Mouse (Mus musculus): ENCODE measurements at regions not wholly inside any gene's neighbourhood (a gene's known extent, or its start where the extent isn't known, plus 50 kb on each side); places are given as distances from the start of the nearest gene placed in this dataset.

DNA sequence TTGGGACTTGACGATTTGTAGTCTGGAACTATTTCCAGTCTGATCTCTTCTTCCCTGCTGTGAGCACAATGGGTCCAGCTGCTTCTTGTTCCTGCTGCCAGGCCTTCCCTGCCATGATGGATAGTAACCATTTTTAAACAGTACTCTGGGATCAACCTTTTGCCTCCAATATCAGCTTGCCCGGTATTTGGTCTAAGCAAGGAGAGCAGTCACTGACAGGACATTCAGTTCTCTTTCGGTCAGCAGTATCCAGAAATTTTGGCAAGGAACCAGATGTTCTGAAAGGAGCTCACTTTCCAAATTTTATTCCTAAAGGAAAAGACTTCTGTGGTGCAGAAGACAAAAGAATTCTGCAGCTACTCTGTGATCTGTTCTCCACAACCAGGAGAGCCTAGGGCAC, 162.6 kb upstream of the Mki67 start:
- Histone ChIP-seq H3K9ac (ENCODE audit: low read depth, low read length) (no peak overlapping the region), H3K4me3 (ENCODE audit: insufficient read depth, low read depth, low read length) (no peak overlapping the region), H3K36me3 (ENCODE audit: control insufficient read depth, insufficient read depth, low read length) (no peaks in the 10 kb centered on the region), H3K4me1 (ENCODE audit: control insufficient read depth, insufficient read depth, low read length) (no peaks in the 10 kb centered on the region), H3K27me3 (ENCODE audit: control insufficient read depth, insufficient read depth, low read length) (no peaks in the 10 kb centered on the region), H3K27ac (replicated peaks; ENCODE audit: insufficient read depth, low read depth, low read length) (no peak overlapping the region), H3K79me2 (ENCODE audit: control insufficient read depth, insufficient read depth, low read length) (no peaks in the 10 kb centered on the region)
- DNase-seq (ENCODE audit: extremely low read depth, low read depth, low spot score) = no peak
- TF ChIP-seq CTCF (IDR thresholded peaks at IDR 0.05; ENCODE audit: low read depth, low read length) (no peak), POLR2A (IDR thresholded peaks at IDR 0.05; ENCODE audit: extremely low read depth, insufficient read depth, low read length) (no peak)
- WGBS = 74% methylated on average over 3 of the region's 3 CpGs

- H3K36me3 ChIP-seq (ENCODE audit: control insufficient read depth, insufficient read depth, low read length) = no peaks in the 10 kb centered on the region
- H3K4me1 ChIP-seq (ENCODE audit: control insufficient read depth, insufficient read depth, low read length) = no peaks in the 10 kb centered on the region
- H3K4me3 ChIP-seq (ENCODE audit: insufficient read depth, low read depth, low read length) = no peak overlapping the region
- H3K9ac ChIP-seq (ENCODE audit: low read depth, low read length) = no peak overlapping the region
- DNase-seq (ENCODE audit: extremely low read depth, low read depth, low spot score) = no peak
- TF ChIP-seq CTCF (IDR thresholded peaks at IDR 0.05; ENCODE audit: low read depth, low read length) (no peak), POLR2A (IDR thresholded peaks at IDR 0.05; ENCODE audit: extremely low read depth, insufficient read depth, low read length) (no peak)
- H3K27ac ChIP-seq (replicated peaks; ENCODE audit: insufficient read depth, low read depth, low read length) = no peak overlapping the region
- no peaks in the 10 kb centered on the region for H3K27me3 ChIP-seq (ENCODE audit: control insufficient read depth, insufficient read depth, low read length)
- 90% methylated on average over 9 of the region's 9 CpGs for WGBS
- H3K79me2 ChIP-seq (ENCODE audit: control insufficient read depth, insufficient read depth, low read length) = no peaks in the 10 kb centered on the region
These were observed 164.3 kb upstream of the Mki67 start for GRCm38 (mm10) chr7:135880446-135880845.

GRCm38 (mm10) chr7:135882306-135882705, 166.1 kb upstream of the Mki67 start:
- Histone ChIP-seq H3K79me2 (ENCODE audit: control insufficient read depth, insufficient read depth, low read length) (no peaks in the 10 kb centered on the region), H3K27me3 (ENCODE audit: control insufficient read depth, insufficient read depth, low read length) (no peaks in the 10 kb centered on the region), H3K36me3 (ENCODE audit: control insufficient read depth, insufficient read depth, low read length) (no peaks in the 10 kb centered on the region), H3K4me1 (ENCODE audit: control insufficient read depth, insufficient read depth, low read length) (no peaks in the 10 kb centered on the region), H3K27ac (replicated peaks; ENCODE audit: insufficient read depth, low read depth, low read length) (no peak overlapping the region), H3K4me3 (ENCODE audit: insufficient read depth, low read depth, low read length) (no peak overlapping the region), H3K9ac (ENCODE audit: low read depth, low read length) (no peak overlapping the region)
- DNase-seq (ENCODE audit: extremely low read depth, low read depth, low spot score) = no peak
- no peak for TF ChIP-seq CTCF (IDR thresholded peaks at IDR 0.05; ENCODE audit: low read depth, low read length)
- WGBS = 89% methylated on average over 4 of the region's 4 CpGs

- no peaks in the 10 kb centered on the region for H3K4me1 ChIP-seq (ENCODE audit: control insufficient read depth, insufficient read depth, low read length)
- no peak for TF ChIP-seq CTCF (IDR thresholded peaks at IDR 0.05; ENCODE audit: low read depth, low read length)
- no peak for TF ChIP-seq POLR2A (IDR thresholded peaks at IDR 0.05; ENCODE audit: extremely low read depth, insufficient read depth, low read length)
- no peak overlapping the region for H3K27ac ChIP-seq (replicated peaks; ENCODE audit: insufficient read depth, low read depth, low read length)
- no peaks in the 10 kb centered on the region for H3K27me3 ChIP-seq (ENCODE audit: control insufficient read depth, insufficient read depth, low read length)
- 51% methylated on average over 3 of the region's 3 CpGs for WGBS
- no peak overlapping the region for H3K9ac ChIP-seq (ENCODE audit: low read depth, low read length)
- no peaks in the 10 kb centered on the region for H3K79me2 ChIP-seq (ENCODE audit: control insufficient read depth, insufficient read depth, low read length)
- no peak overlapping the region for H3K4me3 ChIP-seq (ENCODE audit: insufficient read depth, low read depth, low read length)
- H3K36me3 ChIP-seq (ENCODE audit: control insufficient read depth, insufficient read depth, low read length) = no peaks in the 10 kb centered on the region
- DNase-seq (ENCODE audit: extremely low read depth, low read depth, low spot score) = no peak
These were observed 172.4 kb upstream of the Mki67 start for GRCm38 (mm10) chr7:135888598-135888997.

GRCm38 (mm10) chr7:135889016-135889726, 173.0 kb upstream of the Mki67 start:
- 32% methylated on average over 17 of the region's 17 CpGs for WGBS
- Histone ChIP-seq H3K9ac (ENCODE audit: low read depth, low read length) (no peak overlapping the region), H3K4me3 (ENCODE audit: insufficient read depth, low read depth, low read length) (no peak overlapping the region), H3K4me1 (ENCODE audit: control insufficient read depth, insufficient read depth, low read length) (no peaks in the 10 kb centered on the region), H3K79me2 (ENCODE audit: control insufficient read depth, insufficient read depth, low read length) (no peaks in the 10 kb centered on the region), H3K36me3 (ENCODE audit: control insufficient read depth, insufficient read depth, low read length) (no peaks in the 10 kb centered on the region), H3K27me3 (ENCODE audit: control insufficient read depth, insufficient read depth, low read length) (no peaks in the 10 kb centered on the region), H3K27ac (replicated peaks; ENCODE audit: insufficient read depth, low read depth, low read length) (no peak overlapping the region)
- TF ChIP-seq POLR2A (IDR thresholded peaks at IDR 0.05; ENCODE audit: extremely low read depth, insufficient read depth, low read length) (no peak), CTCF (IDR thresholded peaks at IDR 0.05; ENCODE audit: low read depth, low read length) (peak; percentile 53)
- peak; percentile 4 for DNase-seq (ENCODE audit: extremely low read depth, low read depth, low spot score)

- no peak for DNase-seq (ENCODE audit: extremely low read depth, low read depth, low spot score)
- Histone ChIP-seq H3K27me3 (ENCODE audit: control insufficient read depth, insufficient read depth, low read length) (no peaks in the 10 kb centered on the region), H3K36me3 (ENCODE audit: control insufficient read depth, insufficient read depth, low read length) (no peaks in the 10 kb centered on the region), H3K79me2 (ENCODE audit: control insufficient read depth, insufficient read depth, low read length) (no peaks in the 10 kb centered on the region), H3K27ac (replicated peaks; ENCODE audit: insufficient read depth, low read depth, low read length) (no peak overlapping the region), H3K4me3 (ENCODE audit: insufficient read depth, low read depth, low read length) (no peak overlapping the region), H3K4me1 (ENCODE audit: control insufficient read depth, insufficient read depth, low read length) (no peaks in the 10 kb centered on the region), H3K9ac (ENCODE audit: low read depth, low read length) (no peak overlapping the region)
- WGBS = 75% methylated on average over 2 of the region's 2 CpGs
- no peak for TF ChIP-seq CTCF (IDR thresholded peaks at IDR 0.05; ENCODE audit: low read depth, low read length)
- TF ChIP-seq POLR2A (IDR thresholded peaks at IDR 0.05; ENCODE audit: extremely low read depth, insufficient read depth, low read length) = no peak
These were observed 182.7 kb upstream of the Mki67 start for GRCm38 (mm10) chr7:135898876-135899275.
